Mouse (Mus musculus) adipose tissue, adult 10 weeks (tissue): ENCODE data around the gene Chd6. TPM values are rescaled to one million over a fixed set of nuclear protein-coding genes. Genes with fewer than 3 reads are reported as not detected.

Experiments used
- polyA plus RNA-seq: library from polyadenylated mRNA; stranded (reverse); fragments of 350-450 nt; fragmentation: Illumina TruSeq; extraction: RNeasy Lipid Tissue Mini Kit (QIAGEN cat#74804); gene quantifications from one replicate; pipeline ENCODE4 v1.2.3, GENCODE M21; 2014; ENCODE audit warnings: low read depth, low replicate concordance

The Chd6 gene
- 22.1 TPM for polyA plus RNA-seq

DNA sequence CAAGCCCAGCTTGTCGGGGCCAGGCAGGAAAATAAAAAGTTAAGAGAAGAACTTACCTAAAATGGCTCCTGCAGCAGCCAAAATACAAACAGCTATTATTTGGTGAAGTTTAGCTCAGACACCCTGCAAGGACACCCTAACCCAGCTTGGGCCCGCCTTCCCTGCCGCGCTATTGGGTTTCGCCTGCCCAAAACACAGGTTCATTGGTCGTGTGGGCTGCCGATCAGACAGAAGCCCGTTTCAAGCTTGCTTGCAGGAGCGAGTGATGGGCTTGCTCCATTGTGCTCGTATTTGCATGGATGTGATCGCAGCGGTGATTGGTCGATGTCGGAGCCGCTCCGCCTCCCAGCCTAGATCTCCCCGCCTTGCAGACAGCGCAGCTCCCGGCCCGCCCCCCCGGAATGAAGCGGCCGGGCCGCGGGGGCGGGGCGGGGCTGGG lies at the start of gene Chd6:
TSS of gene Chd6 (minus strand) at position 143 of the 439 bp plus-strand sequence.

DNA sequence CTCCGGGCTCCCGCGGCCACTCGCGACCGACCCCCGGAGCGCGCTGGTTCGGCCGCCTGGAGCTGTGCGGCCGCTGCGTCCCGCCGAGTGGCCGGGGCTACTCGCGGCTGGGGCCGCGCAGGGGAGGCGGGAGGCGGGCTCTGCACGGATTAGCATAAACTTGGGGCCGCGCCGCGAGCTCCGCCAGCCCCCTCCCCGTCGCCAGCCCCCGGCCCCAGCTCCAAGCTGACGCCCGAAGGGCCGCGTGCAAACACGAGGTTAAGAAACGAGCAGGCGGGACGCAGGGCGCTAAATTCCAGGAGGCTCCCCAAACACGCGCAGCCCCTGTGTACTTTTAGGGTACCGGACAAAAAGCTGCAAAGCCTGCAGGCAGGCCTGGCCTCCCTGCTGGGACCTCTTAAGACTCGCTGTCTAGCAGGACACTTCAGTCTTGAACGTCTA lies 196.6 kb downstream of the Chd6 start, which contains the start of gene Emilin3:
TSS of gene Emilin3 (minus strand) at position 98 of the 441 bp plus-strand sequence.

Other genes starting within 250 kb of the Chd6 start
- 13.3 TPM for gene Zhx3, start 236.1 kb downstream of the Chd6 start, polyA plus RNA-seq
- 13.4 TPM for gene Lpin3, start 228.4 kb downstream of the Chd6 start, polyA plus RNA-seq
- 0.31 TPM for gene Emilin3, start 196.7 kb downstream of the Chd6 start, polyA plus RNA-seq